Mouse (Mus musculus) heart, postnatal 0 days (tissue): ENCODE results near the gene Ebf3. TPM values are rescaled to one million over a fixed set of nuclear protein-coding genes. Genes with fewer than 3 reads are reported as not detected.

Experiments used
- ATAC-seq: fragments of 200-750 bp; cut with Nextera tagmentation; 2 replicates; pipeline ENCODE4 v1.8.0; 2017; ENCODE audit warnings: low read depth, moderate number of reproducible peaks, moderate library complexity; ENCODE audit not compliant: insufficient read depth
- DNase-seq: peaks from one replicate; pipeline ENCODE4 v3.0.0-alpha.2; 2016; ENCODE audit warnings: low spot score
- H3K27ac ChIP-seq: fragments of 300-500 bp; sonication (generic); 2 replicates; pipeline ENCODE4 v1.5.1; 2014; ENCODE audit warnings: low read depth, mild to moderate bottlenecking
- H3K27me3 ChIP-seq: fragments of 300-500 bp; sonication (generic); 2 replicates; pipeline ENCODE4 v1.6.1; 2014; ENCODE audit warnings: low read length, mixed read lengths; ENCODE audit not compliant: control insufficient read depth, insufficient read depth
- H3K36me3 ChIP-seq: fragments of 300-500 bp; sonication (generic); replicated peaks from 2 replicates; pipeline ENCODE4 v1.6.1; 2014; ENCODE audit warnings: low read length, mixed read lengths; ENCODE audit not compliant: control insufficient read depth, insufficient read depth
- H3K4me1 ChIP-seq: fragments of 300-500 bp; sonication (generic); 2 replicates; pipeline ENCODE4 v1.6.1; 2014; ENCODE audit warnings: antibody characterized with exemption; ENCODE audit not compliant: control insufficient read depth, insufficient read depth
- H3K4me2 ChIP-seq: fragments of 300-500 bp; sonication (generic); 2 replicates; pipeline ENCODE4 v1.6.1; 2014; ENCODE audit warnings: low read depth, mild to moderate bottlenecking, low read length, moderate library complexity
- H3K4me3 ChIP-seq: fragments of 300-500 bp; sonication (generic); 2 replicates; pipeline ENCODE4 v1.5.1; 2014; ENCODE audit warnings: low read depth, low read length
- H3K9ac ChIP-seq: fragments of 300-500 bp; sonication (generic); replicated peaks from 2 replicates; pipeline ENCODE4 v1.6.1; 2014; ENCODE audit warnings: low read depth, low read length, mixed read lengths
- H3K9me3 ChIP-seq: fragments of 300-500 bp; sonication (generic); replicated peaks from 2 replicates; pipeline ENCODE4 v1.6.1; 2016; ENCODE audit warnings: low read length; ENCODE audit not compliant: control insufficient read depth
- CTCF ChIP-seq: IDR thresholded peaks from 2 replicates; pipeline ENCODE4 v1.5.1; 2016; ENCODE audit warnings: antibody characterized with exemption, control low read depth, low read depth
- EP300 ChIP-seq: IDR thresholded peaks from 2 replicates; pipeline ENCODE4 v1.6.1; 2016; ENCODE audit warnings: antibody characterized with exemption, low read depth
- WGBS: fragments of 180-500 bp; shearing (Covaris S2); extraction: QIAGEN DNeasy Blood & Tissue Kit; methylation state at CpG from one replicate; pipeline ENCODE4 v1.1.7; 2014; 5-methylcytosine and 5-hydroxymethylcytosine counted together
- polyA plus RNA-seq: library from polyadenylated mRNA; unstranded; fragments of >200 nt; fragmentation: Nextera tagmentation; extraction: Ambion mirVana; gene quantifications from 2 replicates; pipeline ENCODE4 v1.2.1, GENCODE M21; 2015
- total RNA-seq: library from RNA; depleted of rRNA; stranded (reverse); fragments of >200 nt; gene quantifications from 2 replicates; pipeline ENCODE4 v1.2.3, GENCODE M21; 2014; ENCODE audit warnings: low replicate concordance

The Ebf3 gene
- total and polyA plus RNA-seq, 2 experiments from 2014 or later = 1.1 to 3.7 TPM

DNA sequence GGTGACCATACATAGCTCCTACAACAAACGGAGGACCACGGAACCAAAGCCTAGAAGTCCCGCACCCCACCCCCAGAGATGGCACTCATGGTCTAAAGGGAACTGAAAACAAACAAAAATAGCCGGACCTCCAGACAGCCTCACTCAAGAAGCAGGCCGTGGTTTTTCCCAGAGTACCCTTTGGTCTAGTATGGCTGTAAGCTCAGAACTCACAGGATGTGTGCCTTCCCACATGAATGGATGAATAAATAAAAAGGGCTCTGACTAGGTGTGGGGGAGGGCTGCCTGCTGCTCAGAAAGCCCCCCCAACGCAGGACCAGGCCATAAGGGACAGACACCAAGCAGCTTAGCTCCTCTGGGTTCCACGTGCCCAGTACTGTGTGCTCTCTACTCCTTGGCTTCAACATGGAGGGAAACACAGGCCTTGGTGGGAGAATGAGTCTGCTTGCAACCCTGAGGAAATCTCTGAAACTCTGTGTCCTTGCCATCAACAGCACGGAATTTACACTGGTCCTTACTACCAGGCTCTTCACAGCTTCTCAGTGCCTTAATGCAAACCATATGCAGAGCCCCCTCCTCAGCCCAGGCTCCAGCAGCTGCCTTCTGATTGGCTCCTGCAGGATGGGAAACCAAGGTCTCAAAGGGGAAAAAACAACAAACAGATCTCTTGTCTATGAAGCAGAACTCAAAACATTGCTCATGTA, 45.6 kb downstream of the Ebf3 start:
- Histone ChIP-seq H3K9me3 (no peaks in the 10 kb centered on the region), H3K27me3 (peaks cover 4% of the 10 kb centered on the region; the same call in 1 of the 2 replicates), H3K27ac (no peak overlapping the region), H3K9ac (no peak overlapping the region), H3K4me1 (no peaks in the 10 kb centered on the region), H3K4me2 (no peak overlapping the region), H3K36me3 (no peaks in the 10 kb centered on the region), H3K4me3 (no peak overlapping the region)
- ATAC-seq (no peak), DNase-seq (no peak)
- TF ChIP-seq CTCF (no peak), EP300 (no peak)
- WGBS = 77% methylated on average over 8 of the region's 8 CpGs

DNA sequence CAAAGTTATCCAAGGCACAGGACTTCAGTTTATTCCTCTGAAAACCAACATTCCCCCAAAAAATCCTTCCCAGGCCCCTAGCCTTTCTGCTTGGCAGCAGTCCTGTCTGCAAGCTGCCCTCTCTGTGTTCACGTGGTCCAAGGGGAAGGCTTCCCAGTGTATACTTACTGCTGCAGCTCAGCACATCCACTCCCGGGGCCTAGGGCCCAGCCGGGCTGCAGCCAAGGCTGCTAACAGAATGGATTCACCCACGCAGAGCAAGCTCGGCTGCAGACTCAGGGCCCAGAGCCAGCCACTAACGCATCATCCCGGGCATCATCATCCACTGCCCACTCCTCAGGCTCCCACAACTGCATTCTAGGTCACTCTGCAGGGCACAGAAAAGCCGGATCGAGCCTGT, 46.8 kb downstream of the Ebf3 start:
- WGBS = 72% methylated on average over 9 of the region's 9 CpGs
- no peak for DNase-seq
- Histone ChIP-seq H3K27ac (no peak overlapping the region), H3K4me1 (no peaks in the 10 kb centered on the region), H3K36me3 (no peaks in the 10 kb centered on the region), H3K4me3 (no peak overlapping the region), H3K9ac (no peak overlapping the region), H3K4me2 (no peak overlapping the region), H3K9me3 (no peaks in the 10 kb centered on the region), H3K27me3 (peaks cover 4% of the 10 kb centered on the region; the same call in 1 of the 2 replicates)
- no peak for TF ChIP-seq EP300
- no peak for TF ChIP-seq CTCF
- 0 out of 2 replicates have a peak, but pooled peaks have one; percentile 36 for ATAC-seq

DNA sequence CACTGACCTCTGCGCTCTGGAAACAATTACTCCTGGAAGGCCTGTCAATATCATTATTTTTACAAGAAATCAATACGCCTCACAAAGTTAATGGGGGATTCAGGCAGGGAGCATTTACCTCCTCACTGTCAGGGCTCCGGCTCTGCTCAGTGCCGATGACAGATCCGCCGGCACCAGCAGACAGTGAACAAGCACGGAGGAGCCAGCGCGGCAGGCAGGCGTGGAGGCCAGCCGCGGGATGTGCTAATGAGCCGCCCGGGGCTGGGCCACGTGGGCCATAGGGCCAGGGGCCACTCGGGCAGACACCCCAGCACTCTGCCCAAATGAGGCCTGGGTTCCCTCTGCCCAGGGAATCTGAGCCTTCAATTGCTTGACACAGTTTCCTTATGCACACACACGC, 47.7 kb downstream of the Ebf3 start:
- Histone ChIP-seq H3K36me3 (no peaks in the 10 kb centered on the region), H3K9ac (no peak overlapping the region), H3K4me2 (no peak overlapping the region), H3K4me3 (no peak overlapping the region), H3K9me3 (no peaks in the 10 kb centered on the region), H3K27ac (no peak overlapping the region), H3K4me1 (no peaks in the 10 kb centered on the region), H3K27me3 (peaks cover 4% of the 10 kb centered on the region; the same call in 1 of the 2 replicates)
- no peak for DNase-seq
- TF ChIP-seq EP300 (no peak), CTCF (no peak)
- ATAC-seq = no peak
- WGBS = 21% methylated on average over 17 of the region's 17 CpGs

DNA sequence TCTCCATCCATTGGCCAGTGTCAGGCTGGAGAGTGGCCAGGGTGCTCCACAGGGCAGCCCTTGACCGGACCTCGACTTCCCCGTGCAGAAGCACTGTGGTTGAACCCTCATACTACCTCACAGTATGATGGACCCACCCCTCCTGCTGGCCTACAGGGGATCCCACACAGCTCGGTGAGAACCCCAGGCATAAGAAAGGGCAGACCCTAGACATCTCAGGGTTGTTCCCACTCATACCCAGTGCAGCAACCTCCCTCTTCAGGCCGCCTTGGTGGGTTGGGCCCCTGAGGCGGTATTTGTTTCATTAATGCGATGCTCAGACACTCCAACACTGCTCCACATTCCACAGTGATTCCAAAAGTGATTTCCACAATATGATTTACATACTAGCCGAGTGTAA, 51.9 kb downstream of the Ebf3 start:
- Histone ChIP-seq H3K9ac (no peak overlapping the region), H3K27ac (no peak overlapping the region), H3K4me3 (no peak overlapping the region), H3K9me3 (no peaks in the 10 kb centered on the region), H3K36me3 (no peaks in the 10 kb centered on the region), H3K27me3 (0 out of 2 replicates have a peak, but pooled peaks cover 8% of the 10 kb centered on the region), H3K4me1 (no peaks in the 10 kb centered on the region), H3K4me2 (no peak overlapping the region)
- no peak for DNase-seq
- 87% methylated on average over 8 of the region's 8 CpGs for WGBS
- no peak for TF ChIP-seq CTCF
- TF ChIP-seq EP300 = no peak
- no peak for ATAC-seq

DNA sequence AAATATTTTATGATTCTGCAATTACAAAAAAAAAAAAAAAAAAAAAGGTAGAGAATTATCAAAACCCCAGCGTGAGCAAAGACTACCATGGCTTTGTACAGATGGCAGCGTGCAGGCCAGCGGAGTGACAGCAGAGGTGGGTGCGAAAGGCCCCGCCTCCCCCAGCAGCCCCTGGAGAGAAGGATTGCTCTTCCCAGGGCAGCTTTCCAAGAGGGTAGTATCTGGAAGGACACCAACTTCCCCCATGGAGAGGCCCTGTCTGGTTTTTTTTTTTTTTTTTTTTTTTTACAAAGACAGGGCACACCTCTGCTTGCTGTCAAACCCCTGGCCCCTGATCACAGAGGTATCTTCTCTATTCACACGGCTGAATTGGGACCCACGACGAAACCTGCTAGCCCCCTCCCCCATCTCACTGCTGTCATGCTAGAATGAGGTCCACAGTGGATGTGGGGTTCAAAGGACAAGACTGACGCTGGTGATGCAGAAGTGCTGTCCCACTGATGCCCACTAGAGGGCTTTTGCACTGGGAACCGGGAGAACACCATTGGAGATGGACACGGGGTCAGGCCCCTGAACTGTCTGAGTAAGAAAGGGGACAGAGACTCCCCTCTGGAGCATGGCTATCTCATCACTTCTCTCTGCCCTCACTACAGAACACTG, 67.9 kb downstream of the Ebf3 start:
- Histone ChIP-seq H3K27me3 (no peaks in the 10 kb centered on the region), H3K4me3 (no peak overlapping the region), H3K27ac (no peak overlapping the region), H3K4me1 (no peaks in the 10 kb centered on the region), H3K4me2 (no peak overlapping the region), H3K36me3 (no peaks in the 10 kb centered on the region), H3K9ac (no peak overlapping the region), H3K9me3 (no peaks in the 10 kb centered on the region)
- WGBS = 43% methylated on average over 11 of the region's 11 CpGs
- ATAC-seq (peak; percentile 36; the same call in 1 of the 2 replicates), DNase-seq (no peak)
- peak; percentile 67 for TF ChIP-seq CTCF
- TF ChIP-seq EP300 = no peak
